Mouse (Mus musculus) spleen, postnatal 0 days (tissue): ENCODE data around the gene Htr2a. TPM values are rescaled to one million over a fixed set of nuclear protein-coding genes. Genes with fewer than 3 reads are reported as not detected.

ENCODE experiments used
- polyA plus RNA-seq: library from polyadenylated mRNA; unstranded; fragments of >200 nt; fragmentation: Nextera tagmentation; extraction: Ambion mirVana; gene quantifications from 2 replicates; pipeline ENCODE4 v1.2.1, GENCODE M21; 2015

Htr2a gene
- polyA plus RNA-seq, result 0.41 and 0.46 TPM in 2 replicates

DNA sequence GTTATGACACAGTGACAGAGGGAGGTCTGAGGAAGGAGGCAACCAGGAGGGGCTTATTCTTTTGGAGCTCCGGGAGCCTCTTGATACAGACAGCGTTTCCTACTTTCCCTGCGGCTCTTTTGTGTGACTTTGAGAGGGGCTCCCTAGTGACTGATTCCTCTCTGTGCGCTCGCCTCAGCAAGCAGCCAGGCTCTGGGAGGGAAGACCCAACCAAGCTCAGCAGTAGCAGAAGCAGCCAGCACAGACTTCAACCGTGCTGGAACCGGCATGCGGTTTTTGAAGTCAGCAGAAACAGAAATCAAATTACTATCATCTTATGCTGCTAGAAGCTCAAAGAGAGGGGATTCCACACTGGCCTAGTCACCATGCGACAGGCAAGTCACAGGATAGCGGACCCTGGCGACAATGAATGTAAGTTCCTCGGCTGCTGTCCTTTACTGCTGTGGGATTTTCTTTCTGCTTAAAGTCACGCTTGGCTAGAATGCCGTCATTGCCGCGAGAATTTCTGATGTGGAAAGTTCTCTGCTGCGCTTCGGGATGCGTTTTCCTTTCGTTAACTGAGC is at the start of gene Htr2a:
Gene Htr2a, plus strand, starts transcription at position 22 of the 563 bp plus-strand sequence.

DNA sequence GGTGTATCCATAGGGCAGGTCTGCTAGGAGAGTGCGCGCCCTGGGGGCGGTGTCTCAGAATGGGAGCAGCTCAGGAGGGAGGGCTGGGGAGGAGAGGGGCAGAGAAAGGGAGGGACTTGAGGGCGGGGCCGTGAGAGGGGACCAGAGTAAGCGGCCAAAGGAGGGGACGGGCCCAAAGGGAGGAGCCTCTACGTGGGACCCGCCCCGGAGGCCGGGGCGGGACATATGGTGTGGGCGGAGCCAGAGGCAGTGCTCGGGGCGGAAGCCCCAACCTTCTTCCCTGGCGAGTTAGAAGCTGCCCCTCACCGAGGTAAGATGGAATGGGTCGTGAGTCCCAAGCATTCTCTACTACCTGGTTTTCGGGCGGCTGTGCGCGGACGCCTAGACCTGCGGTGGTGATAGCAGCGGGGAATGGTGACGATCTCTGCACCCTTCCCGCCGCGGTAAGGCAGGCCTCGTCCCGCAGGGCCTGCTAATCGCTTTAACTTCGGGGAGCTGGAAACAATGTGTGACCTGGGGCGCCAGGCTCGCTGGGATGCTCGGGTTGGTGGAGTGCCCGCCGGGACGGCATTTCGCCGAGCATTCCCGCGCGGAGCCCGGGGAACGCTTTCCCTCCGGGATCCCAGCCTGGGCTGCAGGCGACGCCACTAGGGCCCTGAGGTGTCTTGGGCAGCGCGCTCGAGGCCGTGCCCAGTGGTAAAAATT is 91.6 kb downstream of the Htr2a start, which contains the start of gene Esd:
Gene Esd, plus strand, starts transcription at position 219 of the 705 bp plus-strand sequence.

Other genes starting within 250 kb of the Htr2a start
- gene Esd, start 91.5 kb downstream of the Htr2a start, polyA plus RNA-seq, result 202 and 215 TPM in 2 replicates